Mouse (Mus musculus): ENCODE measurements at regions not wholly inside any gene's neighbourhood (a gene's known extent, or its start where the extent isn't known, plus 50 kb on each side); places are given as distances from the start of the nearest gene placed in this dataset.

DNA sequence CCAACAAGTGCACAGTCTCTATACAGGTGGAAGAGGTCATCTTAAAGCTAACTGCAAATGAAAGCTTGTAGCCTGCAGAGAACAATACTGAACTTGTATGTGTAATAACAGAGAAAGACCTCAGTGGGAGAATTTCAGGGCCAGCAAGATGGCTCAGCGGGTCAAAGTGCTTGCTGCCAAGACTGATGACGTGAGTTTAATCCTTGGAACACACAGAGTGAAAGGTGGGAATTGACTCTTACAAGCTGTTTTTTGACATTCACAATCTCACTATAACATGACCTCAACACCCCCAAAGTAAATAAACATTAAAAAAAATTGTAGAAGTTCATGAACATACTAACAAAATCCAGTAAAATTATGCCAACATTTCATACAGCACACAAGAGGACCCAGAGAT is 162.4 kb upstream of the Rora start:
- TF ChIP-seq CTCF (IDR thresholded peaks at IDR 0.05; ENCODE audit: borderline replicate concordance, insufficient read depth, low read depth, low read length) (no peak), POLR2A (IDR thresholded peaks at IDR 0.05; ENCODE audit: borderline replicate concordance, insufficient read depth, low read length) (no peak)
